Mouse (Mus musculus) activated CD4-positive, CD25-positive, alpha-beta regulatory T cell, adult 4 months (primary cell): ENCODE measurements around the gene Fryl. TPM values are rescaled to one million over a fixed set of nuclear protein-coding genes. Genes with fewer than 3 reads are reported as not detected.

Experiments
- ATAC-seq: one replicate; pipeline ENCODE4 v1.8.0; 2017
- polyA plus RNA-seq, 2 experiments: library from polyadenylated mRNA; unstranded; fragments of 100-300 nt; shearing (Covaris generic); gene quantifications; one replicate each; pipeline ENCODE4 v1.2.1; 2017

Gene Fryl
- polyA plus RNA-seq, 2 experiments from 2014 or later, result 90.0 to 92.4 TPM

DNA sequence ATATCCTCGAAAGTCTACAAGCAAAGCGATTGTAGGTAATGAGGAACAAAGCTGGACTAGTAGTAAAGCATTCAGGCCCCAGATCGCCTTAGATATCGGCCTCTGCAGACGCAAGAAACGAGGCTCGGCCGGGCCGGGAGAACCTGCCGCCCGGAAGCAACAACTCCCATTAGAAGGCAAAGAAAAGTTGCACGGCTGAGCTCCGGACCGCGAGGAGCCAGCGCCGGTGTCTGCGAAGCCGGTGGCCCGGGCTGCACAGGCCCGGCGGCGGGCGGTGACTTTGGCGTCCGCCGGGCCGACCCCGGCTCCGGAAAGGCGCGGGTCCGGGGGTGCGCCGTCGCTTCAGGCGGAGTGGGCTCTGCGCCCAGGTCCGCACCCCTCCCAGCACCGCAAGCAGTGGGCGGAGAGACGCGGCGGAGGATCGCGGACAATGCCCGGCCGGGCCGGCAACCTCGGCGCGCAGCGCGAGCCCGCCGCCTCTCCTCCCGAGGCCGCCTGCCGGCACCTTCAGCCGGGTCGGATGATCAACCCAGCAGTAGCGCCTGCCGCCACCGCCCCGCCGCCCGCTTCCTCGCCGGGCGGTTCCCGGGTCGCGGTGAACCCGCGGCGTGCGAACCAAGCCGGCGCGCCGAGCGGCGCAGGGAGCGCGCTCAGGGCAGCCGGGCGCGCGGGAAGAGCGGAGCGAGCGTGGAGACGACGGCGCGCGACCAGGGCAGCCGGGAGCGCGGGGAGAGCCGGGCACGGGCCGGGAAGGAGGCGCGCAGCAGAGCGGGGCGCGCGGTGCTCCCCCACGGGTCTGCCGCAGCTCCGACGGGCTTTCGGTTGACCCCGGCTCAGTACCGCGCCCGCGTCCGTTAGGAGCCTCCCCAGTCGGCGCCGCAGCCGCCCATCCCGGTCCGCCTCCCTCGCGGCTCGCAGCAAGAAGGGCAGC, 833 bp downstream of the Fryl start:
- no peak for ATAC-seq

GRCm38 (mm10) chr5:73254660-73255059, 1.8 kb downstream of the Fryl start:
- no peak for ATAC-seq

DNA sequence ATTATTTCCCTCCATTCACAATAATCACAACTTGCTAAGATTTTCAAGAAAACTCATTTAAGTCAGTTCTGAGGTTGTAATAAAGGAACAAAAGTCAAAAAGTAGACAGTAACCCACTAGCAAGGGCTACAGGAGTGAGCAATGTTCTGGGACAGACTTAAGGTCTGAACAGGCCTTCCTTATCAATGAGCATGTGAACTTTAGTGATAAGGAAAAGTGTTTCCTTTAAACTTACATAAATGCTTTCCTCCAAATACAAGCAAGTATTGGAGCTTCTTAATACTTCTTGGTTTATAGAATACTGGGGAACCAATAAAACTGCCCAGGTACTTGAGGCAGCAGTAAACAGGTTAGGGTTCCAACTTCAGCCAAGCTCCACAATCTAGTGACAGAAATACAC, 3.7 kb downstream of the Fryl start:
- no peak for ATAC-seq

- no peak for ATAC-seq
Observed at GRCm38 (mm10) chr5:73249341-73249740, 7.1 kb downstream of the Fryl start.

DNA sequence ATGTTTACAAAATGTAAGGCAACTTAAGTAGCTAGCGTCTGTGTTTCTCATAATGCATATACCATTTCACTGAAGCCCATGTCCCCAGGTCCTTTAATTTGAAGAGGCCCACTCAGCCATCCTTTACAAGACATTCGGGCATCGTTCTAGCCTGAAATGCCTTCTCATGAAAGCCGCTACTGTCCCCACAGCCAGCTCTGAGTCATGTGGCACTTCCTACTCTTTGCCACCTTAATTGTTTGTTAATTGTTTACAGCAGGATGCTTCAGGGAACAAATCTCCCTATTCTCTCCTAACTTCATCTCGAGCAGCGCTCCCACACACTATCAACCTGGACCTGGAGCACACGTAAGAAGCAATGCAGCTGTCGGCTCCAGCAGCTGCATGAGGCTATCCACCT, 8.2 kb downstream of the Fryl start:
- ATAC-seq, result no peak

DNA sequence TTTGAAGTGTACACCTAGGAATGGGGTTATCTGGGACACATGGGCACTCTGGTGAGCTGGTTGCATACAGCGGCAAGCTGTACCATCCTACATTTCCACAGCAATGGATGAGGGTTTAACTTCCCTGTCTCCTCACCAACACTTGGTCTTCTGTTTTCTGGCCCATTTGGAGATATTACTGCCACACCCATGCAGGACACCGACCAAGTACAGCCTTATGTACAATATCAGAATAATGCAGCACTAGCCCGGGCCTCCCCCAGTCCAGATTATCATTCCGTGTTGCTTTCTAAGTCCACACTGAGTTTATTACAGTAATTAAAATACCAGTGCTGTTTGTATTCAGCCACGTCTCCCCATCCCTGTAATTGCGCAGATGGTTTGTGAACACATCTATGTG, 10.0 kb downstream of the Fryl start:
- no peak for ATAC-seq

GRCm38 (mm10) chr5:73244403-73244802, 12.0 kb downstream of the Fryl start:
- no peak for ATAC-seq

GRCm38 (mm10) chr5:73241966-73242365, 14.5 kb downstream of the Fryl start:
- ATAC-seq, result no peak

- peak; percentile 84 for ATAC-seq
Observed at GRCm38 (mm10) chr5:73241332-73241731, 15.1 kb downstream of the Fryl start.

DNA sequence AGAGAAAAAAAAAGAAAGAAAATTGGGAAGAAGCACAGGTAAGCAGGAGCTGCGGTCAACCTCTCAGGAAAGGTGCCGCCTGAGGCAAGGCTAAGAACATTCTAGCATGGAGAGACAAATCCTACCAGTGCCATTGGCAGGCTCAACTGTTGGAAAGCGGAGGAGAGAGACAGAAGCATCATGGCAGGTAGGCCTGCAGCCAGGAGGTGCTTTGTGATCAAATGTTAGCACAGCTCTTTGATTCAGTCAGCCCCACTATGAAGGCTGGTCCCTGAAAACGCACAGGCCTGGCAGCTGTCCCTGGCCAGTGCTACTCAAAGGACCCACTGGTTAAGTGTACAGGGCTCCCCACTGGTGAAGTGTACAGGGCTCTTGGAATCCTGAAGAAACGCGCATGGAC, 16.0 kb downstream of the Fryl start:
- no peak for ATAC-seq

DNA sequence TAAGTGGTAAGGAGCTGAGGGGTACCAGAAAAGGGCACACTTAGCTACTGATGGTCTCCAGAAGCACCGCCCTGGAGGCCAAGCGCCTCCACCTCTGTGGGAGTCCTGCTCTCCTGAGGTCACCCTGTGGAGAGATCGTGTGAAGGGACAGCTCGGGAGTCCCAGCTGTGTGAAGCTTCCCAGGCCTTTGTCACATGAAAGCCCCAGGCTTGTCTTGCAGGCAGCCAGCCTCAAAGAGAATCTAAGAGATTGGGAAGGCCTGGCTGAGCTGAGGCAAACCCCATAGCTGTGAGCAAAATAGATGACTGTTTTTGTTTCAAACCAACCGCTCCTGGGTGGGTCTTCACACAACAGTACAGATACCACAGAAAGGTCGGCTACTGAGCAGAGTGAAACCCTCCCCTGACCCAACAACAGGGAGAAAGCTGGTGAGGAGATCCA, 19.5 kb downstream of the Fryl start:
- ATAC-seq, result no peak

DNA sequence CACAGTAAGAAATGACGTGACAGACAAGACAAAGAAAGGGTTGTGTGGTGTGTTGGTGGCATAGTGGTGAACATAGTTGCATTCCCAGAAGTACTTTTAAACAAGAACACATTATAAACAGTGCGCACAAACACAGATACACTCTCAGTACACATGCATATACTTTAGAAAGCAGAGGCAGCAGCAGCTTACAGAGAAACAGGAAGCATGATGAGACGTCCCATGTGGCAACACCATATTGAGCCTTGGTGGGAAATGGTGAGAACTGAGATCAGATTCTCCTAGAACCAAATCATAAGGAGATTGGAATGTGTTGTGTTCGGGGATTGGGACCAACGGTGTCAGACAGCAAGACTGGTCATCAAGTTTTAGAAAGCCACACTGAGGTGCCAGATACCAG, 21.2 kb downstream of the Fryl start:
- peak; percentile 21 for ATAC-seq

DNA sequence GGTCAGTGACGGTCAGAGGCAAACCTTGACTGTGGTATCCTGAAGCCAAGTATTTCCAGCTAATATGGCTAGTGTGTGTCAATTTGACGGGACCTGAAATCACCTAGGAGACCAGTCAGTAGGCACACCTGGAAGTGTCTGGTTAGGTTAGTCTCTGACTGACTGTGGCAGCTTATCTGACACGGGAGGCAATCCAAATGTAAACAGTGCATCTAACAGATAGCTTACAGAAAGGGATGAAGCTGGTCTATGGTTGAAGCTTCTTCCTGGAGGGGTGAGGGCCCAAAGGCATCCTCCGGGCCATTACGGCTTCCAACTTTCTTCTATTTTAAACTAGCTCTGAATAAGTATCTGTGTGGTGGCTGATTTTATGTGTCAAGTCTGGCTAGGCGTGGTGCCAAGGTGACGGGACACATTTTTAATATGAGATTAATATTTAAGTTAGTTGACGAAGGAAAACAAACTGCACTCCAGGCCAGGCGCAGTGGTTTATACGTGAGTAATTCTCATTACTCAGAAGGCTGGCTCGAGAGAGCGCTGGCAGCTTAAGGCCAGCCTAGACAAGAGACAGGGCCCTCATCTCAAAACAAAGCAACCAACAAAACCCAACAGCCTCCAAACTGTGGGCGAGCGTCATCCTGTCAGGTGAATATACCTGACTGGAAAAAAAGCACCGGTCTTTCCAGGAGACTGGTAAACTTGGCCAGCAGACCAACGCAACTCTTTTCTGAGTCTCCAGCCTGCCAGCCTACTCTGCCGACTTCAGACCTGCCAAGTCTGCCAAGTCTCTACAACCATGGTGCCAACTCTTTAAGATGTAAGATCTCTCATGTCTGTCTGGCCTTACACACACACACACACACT, 23.2 kb downstream of the Fryl start:
- ATAC-seq, result no peak

DNA sequence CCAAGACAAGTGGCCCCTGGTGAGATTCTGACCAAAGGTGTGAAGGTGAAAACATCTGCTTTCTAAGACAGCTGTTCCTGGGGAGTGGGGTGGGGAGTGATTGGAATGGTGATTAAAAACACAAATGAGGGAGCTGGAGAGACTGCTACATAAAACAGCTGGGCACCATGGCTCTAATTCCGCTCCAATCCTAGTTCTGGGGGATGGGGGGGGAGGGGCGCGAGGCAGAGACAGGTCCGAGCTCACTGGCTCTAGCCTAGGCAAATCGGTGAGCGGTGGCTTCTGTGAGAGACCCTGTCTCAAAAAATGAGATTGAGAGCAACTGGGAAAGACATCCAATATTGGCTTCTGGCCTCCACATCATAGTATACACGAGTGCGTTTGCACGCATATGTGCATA, 24.2 kb downstream of the Fryl start:
- no peak for ATAC-seq

GRCm38 (mm10) chr5:73231835-73232234, 24.6 kb downstream of the Fryl start:
- no peak for ATAC-seq

DNA sequence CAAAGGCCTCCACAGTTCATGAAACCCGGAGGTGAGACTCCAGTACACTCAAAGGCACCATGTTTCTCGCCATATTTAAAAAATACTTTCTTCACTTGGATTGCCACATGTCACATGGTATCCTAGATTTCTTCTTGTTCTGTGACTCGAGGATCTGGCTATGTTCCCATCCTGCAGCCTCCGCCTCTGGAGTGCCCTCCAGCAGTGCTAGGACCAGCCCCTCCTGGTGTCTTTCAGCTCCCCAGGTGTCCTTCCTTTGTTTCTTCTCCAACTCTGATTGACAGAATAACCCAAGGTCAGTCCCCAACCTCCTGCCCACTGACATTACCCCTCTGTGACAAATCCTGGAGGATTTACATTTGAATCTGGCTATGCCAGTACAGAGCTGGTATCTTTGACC, 26.2 kb downstream of the Fryl start:
- no peak for ATAC-seq

DNA sequence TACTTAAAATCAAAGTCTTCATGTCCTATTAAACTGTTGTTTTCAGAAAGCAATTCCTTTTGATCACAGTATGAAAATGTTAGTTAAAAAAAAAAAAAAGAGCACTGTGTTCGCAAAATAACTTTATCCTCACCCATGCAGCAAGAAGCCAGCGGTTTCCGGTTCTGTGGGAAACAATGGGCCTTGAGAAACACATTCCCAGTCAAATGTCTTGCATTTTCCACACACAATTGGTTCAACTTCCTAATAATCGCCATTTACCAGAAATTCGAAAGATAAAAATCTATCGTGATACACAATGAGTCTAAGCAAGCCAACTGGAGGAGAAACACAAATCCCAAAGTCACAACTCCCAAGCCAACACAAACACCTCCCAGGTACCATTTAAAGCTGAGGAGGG, 27.0 kb downstream of the Fryl start:
- no peak for ATAC-seq

- ATAC-seq, result no peak
Observed at GRCm38 (mm10) chr5:73228291-73229049, 27.9 kb downstream of the Fryl start.

DNA sequence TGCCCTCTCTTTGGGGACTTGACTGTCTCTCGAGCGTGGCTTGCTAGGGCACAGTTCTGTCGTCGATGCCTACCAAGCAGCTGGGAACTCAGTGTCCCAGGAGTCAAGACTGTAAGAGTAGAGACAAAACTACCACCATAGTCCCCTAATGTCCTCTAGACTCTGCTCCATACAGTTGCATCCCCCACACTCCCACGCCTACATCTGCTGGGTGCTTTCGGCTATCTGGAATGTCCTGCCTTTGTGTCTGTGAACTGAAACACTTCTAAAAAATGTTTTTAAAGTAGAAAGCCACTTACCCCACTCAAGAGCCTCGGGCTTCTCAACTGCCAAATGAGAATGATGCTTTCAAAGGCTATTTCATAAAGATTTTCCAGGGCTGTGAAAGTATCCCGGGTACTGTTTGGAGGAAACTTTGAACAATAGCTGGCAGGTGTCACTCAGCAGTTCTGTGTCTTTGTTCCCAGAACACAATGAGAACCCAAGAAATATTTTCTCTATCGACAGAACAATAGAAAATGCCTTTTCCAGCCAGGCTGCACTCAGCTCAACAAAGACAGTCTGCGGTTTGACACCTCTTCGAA, 28.8 kb downstream of the Fryl start:
- no peak for ATAC-seq

DNA sequence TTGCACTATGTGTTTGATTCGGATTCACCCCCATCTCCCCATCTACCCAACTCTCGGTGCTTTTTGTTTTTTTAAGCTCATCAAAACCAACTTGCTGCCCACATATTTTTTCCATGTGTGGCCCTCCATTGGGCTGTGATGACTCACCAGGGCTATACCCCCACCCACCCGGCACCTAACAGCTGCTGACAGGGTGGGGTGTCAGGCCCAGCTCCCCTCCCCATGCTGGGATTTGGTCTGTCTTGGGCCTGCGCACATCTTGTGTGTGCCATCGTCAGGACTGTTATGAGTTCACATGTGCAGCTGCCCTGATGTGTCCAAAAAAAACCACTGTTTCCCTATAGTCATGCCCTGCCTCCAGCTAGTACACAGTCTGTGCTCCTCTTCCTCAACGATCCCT, 33.4 kb downstream of the Fryl start:
- ATAC-seq, result peak; percentile 72

DNA sequence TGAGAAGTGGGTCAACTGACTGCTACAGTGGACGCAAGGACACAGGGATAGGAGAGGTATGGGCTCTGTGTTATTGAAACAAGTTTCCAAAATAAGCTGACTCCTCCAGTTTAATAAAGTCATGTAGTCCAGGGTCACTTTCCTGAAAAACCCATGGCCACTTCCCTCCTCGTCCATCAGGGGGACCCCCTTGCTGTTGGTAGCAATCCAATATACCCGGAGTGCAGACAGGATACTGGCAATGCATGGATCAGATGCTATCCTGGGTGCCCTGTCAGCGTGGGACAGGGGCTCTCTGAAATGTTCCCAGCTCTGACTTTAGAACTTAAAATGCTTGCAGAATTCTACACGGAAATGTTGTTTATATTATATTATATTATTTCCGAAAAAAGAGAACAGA, 34.0 kb downstream of the Fryl start:
- ATAC-seq, result no peak

- ATAC-seq, result no peak
Observed at GRCm38 (mm10) chr5:73221826-73222225, 34.6 kb downstream of the Fryl start.

- ATAC-seq, result no peak
Observed at GRCm38 (mm10) chr5:73219716-73220115, 36.7 kb downstream of the Fryl start.
